Mouse (Mus musculus) heart, embryonic 10.5 days (tissue): ENCODE data around the gene Sidt1. TPM values are rescaled to one million over a fixed set of nuclear protein-coding genes. Genes with fewer than 3 reads are reported as not detected.

Experiments used
- DNase-seq: peaks from one replicate; pipeline ENCODE4 v3.0.0-alpha.2; 2017; ENCODE audit warnings: low spot score
- H3K27ac ChIP-seq: fragments of 300-500 bp; sonication (generic); 2 replicates; pipeline ENCODE4 v1.5.1; 2016; ENCODE audit warnings: mild to moderate bottlenecking
- H3K27me3 ChIP-seq: fragments of 300-500 bp; sonication (generic); 2 replicates; pipeline ENCODE4 v1.6.1; 2016; ENCODE audit warnings: mild to moderate bottlenecking; ENCODE audit not compliant: poor library complexity, insufficient read depth, severe bottlenecking
- H3K36me3 ChIP-seq: fragments of 300-500 bp; sonication (generic); 2 replicates; pipeline ENCODE4 v1.6.1; 2016; ENCODE audit warnings: mild to moderate bottlenecking, moderate library complexity
- H3K4me1 ChIP-seq: fragments of 300-500 bp; sonication (generic); 2 replicates; pipeline ENCODE4 v1.6.1; 2016; ENCODE audit warnings: mild to moderate bottlenecking
- H3K4me3 ChIP-seq: fragments of 300-500 bp; sonication (generic); 2 replicates; pipeline ENCODE4 v1.5.1; 2016; ENCODE audit warnings: mild to moderate bottlenecking, moderate library complexity
- H3K9me3 ChIP-seq: fragments of 300-500 bp; sonication (generic); 2 replicates; pipeline ENCODE4 v1.6.1; 2016; ENCODE audit warnings: mild to moderate bottlenecking, moderate library complexity
- WGBS: fragments of 180-500 bp; shearing (Covaris S2); methylation state at CpG from one replicate; pipeline ENCODE4 v1.1.7; 2016; 5-methylcytosine and 5-hydroxymethylcytosine counted together
- polyA plus RNA-seq: library from polyadenylated mRNA; unstranded; fragments of >200 nt; fragmentation: Nextera tagmentation; extraction: Ambion mirVana; gene quantifications from 2 replicates; pipeline ENCODE4 v1.2.1, GENCODE M21; 2016

Sidt1 gene
- polyA plus RNA-seq, 1 experiment from 2014 or later = not detected

DNA sequence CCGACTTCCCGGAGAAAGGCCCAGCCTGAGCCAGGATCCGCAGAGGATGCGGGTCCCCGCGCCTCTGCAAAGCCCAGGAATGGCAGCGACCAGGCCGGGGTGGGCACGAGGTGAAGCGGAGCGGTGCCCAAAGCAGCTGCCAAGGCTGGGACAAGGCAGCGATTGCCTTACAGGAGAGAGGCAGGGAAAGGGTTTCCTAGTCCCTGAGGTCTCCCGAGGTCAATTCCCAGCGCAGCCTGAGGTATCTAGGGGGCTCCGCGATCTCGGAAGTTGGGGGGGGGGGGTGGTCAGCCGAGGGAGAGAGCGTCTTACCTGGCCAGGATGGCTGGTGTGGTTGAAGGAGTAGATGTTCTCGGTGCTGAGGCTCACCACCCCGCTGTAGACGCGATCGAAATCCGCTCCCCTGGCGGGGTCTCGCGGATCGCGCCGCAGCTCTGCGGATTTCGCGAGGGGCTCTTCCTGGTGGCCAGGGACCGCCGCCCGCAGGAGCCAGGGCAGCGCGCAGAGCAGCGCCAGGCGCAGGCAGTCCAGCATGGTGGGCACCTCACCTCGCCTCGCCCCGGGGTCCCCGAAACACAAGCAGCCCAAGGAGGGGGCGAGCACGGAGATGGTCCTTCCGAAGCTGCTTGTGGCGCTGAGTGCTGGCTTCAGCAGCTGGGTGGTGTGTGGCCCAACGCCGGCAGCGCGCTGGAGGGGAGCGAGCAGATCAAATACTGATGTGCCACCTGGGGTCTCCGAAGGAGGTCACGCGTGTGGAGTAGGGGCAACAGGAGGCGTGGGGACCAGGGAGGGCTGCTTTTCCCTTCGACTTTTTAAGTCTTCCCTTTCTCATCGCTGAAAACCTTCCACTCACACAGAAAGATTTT, 768 bp downstream of the Sidt1 start:
- H3K4me1 ChIP-seq = peaks cover 13% of the 10 kb centered on the region
- peaks cover 46% of the 10 kb centered on the region for H3K27me3 ChIP-seq
- peak overlapping the region; percentile 52; the same call in 1 of the 2 replicates for H3K27ac ChIP-seq
- peak overlapping the region; percentile 79 for H3K4me3 ChIP-seq
- H3K9me3 ChIP-seq = 0 out of 2 replicates have a peak, but pooled peaks cover 3% of the 10 kb centered on the region
- no peaks in the 10 kb centered on the region for H3K36me3 ChIP-seq
- peak; percentile 74 for DNase-seq
- WGBS = under 1% methylated on average over 60 of the region's 60 CpGs

DNA sequence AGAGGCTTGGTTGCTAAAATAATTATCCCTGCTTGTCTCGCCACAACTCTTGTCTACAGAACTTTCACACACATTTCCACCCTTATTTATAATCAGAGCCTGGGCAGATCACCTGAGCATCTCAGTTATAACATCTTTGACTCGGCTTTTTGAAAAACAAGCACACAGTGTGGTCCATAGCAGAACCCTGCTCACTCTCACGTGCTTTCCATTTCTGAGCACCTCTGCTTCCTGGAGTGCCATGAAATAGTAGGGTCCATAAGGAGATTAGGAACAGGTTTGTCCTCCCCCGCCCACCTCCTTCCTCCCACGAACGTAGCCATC, 1.4 kb downstream of the Sidt1 start:
- Histone ChIP-seq H3K36me3 (no peaks in the 10 kb centered on the region), H3K9me3 (0 out of 2 replicates have a peak, but pooled peaks cover 3% of the 10 kb centered on the region), H3K4me3 (peak overlapping the region; percentile 79), H3K27me3 (peaks cover 46% of the 10 kb centered on the region), H3K4me1 (peaks cover 13% of the 10 kb centered on the region), H3K27ac (no peak overlapping the region)
- no peak for DNase-seq
- WGBS = 12% methylated on average over 6 of the region's 6 CpGs

DNA sequence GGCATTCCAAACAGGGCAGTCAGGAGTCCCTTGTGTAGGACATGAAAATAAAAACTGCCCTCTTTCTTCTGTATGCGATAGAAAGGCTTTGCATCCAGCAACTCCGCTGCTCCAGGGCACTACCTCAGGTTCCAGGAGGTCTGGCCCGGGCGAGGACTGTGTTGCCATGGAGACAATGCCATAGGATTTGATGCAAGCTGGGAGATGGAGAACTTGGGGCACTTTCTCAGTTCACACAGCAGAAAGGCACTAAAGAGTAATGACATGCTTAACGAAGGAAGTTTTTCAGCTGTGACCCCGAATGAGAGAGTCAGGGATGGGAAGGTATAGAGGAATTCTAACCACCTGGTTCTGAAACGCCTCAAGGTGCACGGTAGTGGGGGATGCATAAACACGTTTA, 1.8 kb downstream of the Sidt1 start:
- Histone ChIP-seq H3K4me1 (peaks cover 13% of the 10 kb centered on the region), H3K4me3 (no peak overlapping the region), H3K36me3 (no peaks in the 10 kb centered on the region), H3K27ac (no peak overlapping the region), H3K27me3 (peaks cover 46% of the 10 kb centered on the region), H3K9me3 (0 out of 2 replicates have a peak, but pooled peaks cover 3% of the 10 kb centered on the region)
- whole genome bisulfite sequencing = 21% methylated on average over 9 of the region's 9 CpGs
- no peak for DNase-seq

DNA sequence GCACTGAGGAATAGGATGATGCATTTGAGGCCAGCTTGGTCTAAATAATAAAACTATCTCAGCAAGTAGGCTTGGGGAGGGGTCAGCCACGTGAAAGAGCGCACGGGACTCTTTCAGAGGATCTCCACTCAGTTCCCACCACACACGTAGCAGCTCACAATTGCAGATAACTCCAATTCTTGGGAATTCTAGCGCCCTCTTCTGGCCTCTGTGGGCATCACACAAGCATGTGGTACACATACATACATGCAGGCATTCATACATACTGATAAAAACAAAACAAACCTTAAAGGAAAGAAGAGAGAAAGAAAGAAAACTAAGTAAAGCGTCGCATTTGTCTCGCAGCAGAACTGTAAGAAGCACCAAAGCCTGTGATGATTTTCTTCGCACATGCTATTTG, 2.3 kb downstream of the Sidt1 start:
- peaks cover 46% of the 10 kb centered on the region for H3K27me3 ChIP-seq

DNA sequence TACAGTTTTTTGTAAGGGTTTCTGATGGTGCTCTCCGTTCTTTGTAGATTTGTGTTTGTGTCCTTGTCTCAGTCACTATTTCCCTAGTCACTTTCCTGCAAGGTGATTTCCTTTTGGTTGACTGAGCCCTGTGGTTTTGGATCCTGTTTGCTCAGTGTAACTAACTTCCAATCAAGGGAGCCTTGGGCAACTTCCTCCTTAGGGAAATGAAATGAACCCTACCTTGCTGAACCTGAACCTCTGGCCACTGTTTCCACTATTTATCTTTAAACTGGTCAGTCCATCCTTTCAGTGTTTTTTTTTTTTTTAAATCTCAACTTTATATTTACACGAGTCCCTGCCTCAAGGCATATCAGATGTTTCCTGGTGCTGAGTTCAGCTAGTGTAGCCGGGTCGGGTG, 4.4 kb downstream of the Sidt1 start:
- DNase-seq = no peak
- Histone ChIP-seq H3K4me1 (peaks cover 13% of the 10 kb centered on the region), H3K27me3 (peaks cover 32% of the 10 kb centered on the region), H3K4me3 (no peak overlapping the region), H3K36me3 (no peaks in the 10 kb centered on the region), H3K27ac (no peak overlapping the region), H3K9me3 (0 out of 2 replicates have a peak, but pooled peaks cover 3% of the 10 kb centered on the region)
- WGBS = 56% methylated on average over 4 of the region's 4 CpGs

More for the DNA sequence above, 2.3 kb downstream of the Sidt1 start:
- no peak for DNase-seq
- no peaks in the 10 kb centered on the region for H3K36me3 ChIP-seq
- 0 out of 2 replicates have a peak, but pooled peaks cover 3% of the 10 kb centered on the region for H3K9me3 ChIP-seq
- 76% methylated on average over 9 of the region's 9 CpGs for WGBS
- H3K4me3 ChIP-seq = no peak overlapping the region
- peaks cover 13% of the 10 kb centered on the region for H3K4me1 ChIP-seq
- no peak overlapping the region for H3K27ac ChIP-seq

DNA sequence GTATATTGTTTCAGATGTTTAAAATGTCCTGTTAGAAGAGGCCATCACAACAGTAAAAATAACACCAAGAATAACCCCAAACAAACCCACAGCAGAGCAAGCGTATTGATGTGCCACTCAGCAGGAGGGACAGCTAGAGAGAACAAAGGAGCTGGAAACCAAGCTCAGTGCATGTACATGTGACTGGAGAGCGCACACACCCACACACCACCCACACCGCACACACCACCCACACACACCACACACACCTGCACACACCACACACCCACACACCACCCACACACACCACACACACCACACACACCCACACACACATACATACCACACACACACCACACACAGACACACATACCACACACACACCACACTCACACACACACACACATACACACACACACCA, 12.8 kb downstream of the Sidt1 start:
- H3K4me3 ChIP-seq = no peak overlapping the region
- no peak overlapping the region for H3K27ac ChIP-seq
- H3K27me3 ChIP-seq = no peaks in the 10 kb centered on the region
- no peaks in the 10 kb centered on the region for H3K36me3 ChIP-seq
- H3K4me1 ChIP-seq = no peaks in the 10 kb centered on the region
- H3K9me3 ChIP-seq = no peaks in the 10 kb centered on the region
- WGBS = 84% methylated on average over 3 of the region's 3 CpGs
- DNase-seq = no peak

DNA sequence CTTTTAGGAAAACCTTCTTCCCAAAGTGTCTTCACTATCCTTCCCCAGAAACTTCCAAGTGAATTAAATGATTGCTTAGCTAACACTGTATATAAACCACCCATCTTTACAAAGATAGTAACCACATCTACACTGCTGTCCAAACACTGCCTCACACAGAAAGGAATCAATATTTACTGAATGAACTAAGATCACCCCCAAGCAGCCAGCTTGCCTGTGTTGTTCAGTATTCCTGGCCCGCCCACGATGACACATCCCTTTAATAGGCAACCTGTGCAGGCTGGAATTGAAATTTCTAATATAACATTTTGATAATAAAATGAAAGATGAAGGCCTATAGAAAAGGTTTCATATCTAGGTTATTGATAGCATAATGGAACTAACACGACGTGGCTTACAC, 16.6 kb downstream of the Sidt1 start:
- Histone ChIP-seq H3K27ac (no peak overlapping the region), H3K4me3 (no peak overlapping the region), H3K4me1 (no peaks in the 10 kb centered on the region), H3K36me3 (no peaks in the 10 kb centered on the region), H3K9me3 (no peaks in the 10 kb centered on the region), H3K27me3 (no peaks in the 10 kb centered on the region)
- DNase-seq = no peak
- 87% methylated on average over 4 of the region's 4 CpGs for WGBS

DNA sequence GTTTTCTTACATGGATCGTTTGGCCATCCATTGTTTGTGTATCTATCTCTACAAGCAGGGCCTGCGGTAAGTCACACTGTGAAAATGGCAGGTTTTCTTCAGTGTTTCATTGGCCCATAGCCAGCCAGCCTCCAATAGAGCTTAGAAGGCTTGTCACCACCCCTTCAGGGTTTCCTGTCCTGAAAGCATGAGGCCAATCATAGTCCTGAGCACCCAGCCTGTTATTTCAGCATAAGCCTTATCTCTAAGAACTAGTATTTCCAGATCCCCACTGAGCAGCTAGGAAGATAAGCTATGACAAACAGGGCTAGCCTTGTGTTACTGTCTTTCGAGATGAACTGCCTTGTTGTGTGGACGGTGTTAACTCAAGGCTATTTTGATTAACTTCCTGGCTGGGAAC, 19.6 kb downstream of the Sidt1 start:
- Histone ChIP-seq H3K27me3 (no peaks in the 10 kb centered on the region), H3K36me3 (no peaks in the 10 kb centered on the region), H3K4me3 (no peak overlapping the region), H3K9me3 (no peaks in the 10 kb centered on the region), H3K4me1 (no peaks in the 10 kb centered on the region), H3K27ac (no peak overlapping the region)
- no peak for DNase-seq
- WGBS = 39% methylated on average over 4 of the region's 4 CpGs

DNA sequence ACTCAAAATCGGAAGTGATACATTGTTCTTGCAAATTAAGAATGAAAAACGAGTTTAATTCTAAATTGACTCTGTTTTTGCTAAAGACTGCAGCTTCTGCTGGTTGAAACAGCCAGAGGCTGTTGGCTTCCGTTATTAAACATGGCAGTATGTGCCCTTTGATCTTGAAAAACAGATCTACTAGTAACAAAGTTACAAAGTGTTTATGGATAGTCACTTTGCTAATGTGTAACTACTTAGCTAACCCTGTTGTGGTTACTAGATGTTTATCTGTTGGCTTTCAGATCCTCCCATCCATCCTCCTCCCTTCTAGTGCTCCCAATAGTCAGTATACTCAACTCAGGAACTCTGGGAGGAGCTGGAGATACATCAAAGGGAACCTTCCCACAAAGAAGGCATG, 27.4 kb downstream of the Sidt1 start:
- no peak for DNase-seq
- Histone ChIP-seq H3K9me3 (no peaks in the 10 kb centered on the region), H3K4me1 (no peaks in the 10 kb centered on the region), H3K36me3 (no peaks in the 10 kb centered on the region), H3K4me3 (no peak overlapping the region), H3K27me3 (no peaks in the 10 kb centered on the region), H3K27ac (no peak overlapping the region)
- WGBS = 61% methylated on average over 3 of the region's 3 CpGs

DNA sequence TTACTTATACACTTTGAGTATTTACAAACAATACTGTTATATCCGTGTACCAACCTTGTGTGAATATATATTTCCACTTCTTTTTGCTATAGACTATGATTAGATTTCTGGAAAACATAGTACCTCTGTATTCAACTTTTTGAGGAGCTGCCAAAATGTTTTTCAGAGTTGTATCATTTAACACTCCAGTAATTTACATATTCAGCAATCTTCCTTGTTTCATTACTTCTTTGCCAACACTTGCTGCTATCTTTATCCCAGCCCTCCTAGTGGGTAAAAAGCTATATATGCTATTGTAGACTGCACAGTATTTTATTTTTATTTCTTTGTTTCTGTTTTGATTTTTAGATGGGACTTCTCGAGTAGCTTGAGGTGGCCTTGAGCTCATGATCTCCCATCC, 29.2 kb downstream of the Sidt1 start:
- no peak for DNase-seq

DNA sequence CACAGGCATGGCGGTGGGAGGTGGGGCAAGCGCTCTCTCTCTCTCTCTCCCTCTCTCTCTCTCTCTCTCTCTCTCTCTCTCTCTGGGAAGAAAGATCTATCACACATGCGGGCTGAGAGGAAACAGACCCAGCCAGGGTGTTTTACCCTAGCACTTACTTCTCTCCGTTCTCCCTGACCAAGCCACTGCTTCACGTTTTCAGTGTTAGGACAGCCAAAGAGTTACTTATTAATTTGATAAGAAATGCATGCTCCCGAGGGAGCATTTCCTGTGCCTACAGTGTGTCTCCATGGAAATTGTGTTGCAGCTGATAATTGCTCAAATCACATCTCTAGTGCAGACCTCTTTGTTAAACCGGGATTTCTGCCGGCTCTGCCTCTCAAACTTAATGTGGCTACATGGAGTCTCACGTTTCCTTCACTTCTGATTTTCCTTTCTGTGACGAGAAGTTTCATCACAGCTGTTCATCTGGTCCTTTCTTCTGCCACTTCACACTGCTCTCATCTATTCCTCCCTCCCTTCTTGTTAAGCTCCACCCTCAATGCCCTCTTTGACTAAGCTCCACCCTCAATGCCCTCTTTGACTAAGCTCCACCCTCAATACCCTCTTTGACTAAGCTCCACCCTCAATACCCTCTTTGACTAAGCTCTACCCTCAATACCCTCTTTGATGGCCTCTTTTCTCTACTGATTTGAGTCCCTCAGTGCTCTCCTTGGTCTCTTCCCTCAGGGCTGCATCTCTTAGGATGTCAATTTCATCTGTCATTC, 30.7 kb downstream of the Sidt1 start:
- DNase-seq = no peak
- Histone ChIP-seq H3K9me3 (no peaks in the 10 kb centered on the region), H3K4me3 (no peak overlapping the region), H3K4me1 (no peaks in the 10 kb centered on the region), H3K36me3 (no peaks in the 10 kb centered on the region), H3K27ac (no peak overlapping the region), H3K27me3 (no peaks in the 10 kb centered on the region)
- WGBS = 41% methylated on average over 10 of the region's 10 CpGs

More for the DNA sequence above, 29.2 kb downstream of the Sidt1 start:
- no peak overlapping the region for H3K27ac ChIP-seq
- no peaks in the 10 kb centered on the region for H3K27me3 ChIP-seq
- WGBS = 70% methylated on average over 2 of the region's 2 CpGs
- no peaks in the 10 kb centered on the region for H3K4me1 ChIP-seq
- H3K36me3 ChIP-seq = no peaks in the 10 kb centered on the region
- no peaks in the 10 kb centered on the region for H3K9me3 ChIP-seq
- no peak overlapping the region for H3K4me3 ChIP-seq

DNA sequence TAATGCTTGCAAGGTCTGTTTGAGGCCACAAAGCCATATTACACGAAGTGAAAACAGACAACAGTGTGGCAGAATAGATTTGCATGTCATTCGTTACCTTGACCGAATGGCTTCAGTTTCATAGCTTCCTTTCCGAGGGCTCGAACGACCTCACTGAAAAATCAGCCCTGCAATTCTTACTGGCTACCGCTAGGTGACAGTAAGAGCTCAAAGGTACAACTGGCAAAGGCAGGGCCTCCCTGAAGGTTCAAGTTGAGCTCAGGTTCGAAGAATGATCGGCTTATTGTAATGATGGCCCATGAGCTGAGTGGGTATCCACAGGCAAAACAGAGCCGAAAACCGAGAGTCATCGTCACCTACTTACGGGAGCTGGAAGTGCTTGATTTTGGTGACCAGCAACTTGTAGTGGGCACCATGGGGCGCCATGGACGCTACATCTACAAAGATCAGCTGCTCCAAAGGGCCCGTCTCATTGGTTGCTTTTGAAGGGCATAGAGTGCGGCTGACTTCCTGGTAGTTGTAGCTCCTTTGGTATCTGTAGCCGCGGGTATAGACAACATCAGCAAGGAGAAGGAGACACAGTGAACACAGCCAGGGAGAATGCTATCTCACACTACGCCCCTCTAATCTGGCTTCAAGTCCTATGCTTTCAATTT, 33.4 kb downstream of the Sidt1 start:
- Histone ChIP-seq H3K36me3 (no peaks in the 10 kb centered on the region), H3K27ac (no peak overlapping the region), H3K4me3 (no peak overlapping the region), H3K9me3 (no peaks in the 10 kb centered on the region), H3K27me3 (no peaks in the 10 kb centered on the region), H3K4me1 (no peaks in the 10 kb centered on the region)
- 69% methylated on average over 20 of the region's 20 CpGs for WGBS
- no peak for DNase-seq

DNA sequence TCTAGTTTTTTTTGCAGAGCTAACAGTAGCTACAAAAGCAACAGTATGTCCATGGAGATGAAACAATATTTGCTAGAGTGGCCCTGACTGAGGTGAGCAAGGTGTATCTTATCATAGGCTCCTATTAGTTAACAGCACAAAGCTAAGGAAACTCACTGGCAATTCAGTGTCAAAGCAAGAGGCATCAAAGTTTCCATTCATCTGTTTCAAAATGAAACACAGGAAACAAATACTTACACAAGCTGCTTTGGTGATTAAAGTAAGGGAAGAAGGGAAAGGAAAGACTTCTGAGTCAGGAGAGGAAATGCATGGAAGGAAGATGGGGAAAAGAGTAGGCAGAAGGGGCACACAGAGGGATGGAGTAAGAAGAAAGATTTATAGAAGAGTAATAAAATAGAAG, 39.0 kb downstream of the Sidt1 start:
- Histone ChIP-seq H3K27me3 (no peaks in the 10 kb centered on the region), H3K36me3 (no peaks in the 10 kb centered on the region), H3K9me3 (no peaks in the 10 kb centered on the region), H3K4me1 (no peaks in the 10 kb centered on the region), H3K27ac (no peak overlapping the region), H3K4me3 (no peak overlapping the region)
- no peak for DNase-seq
